Mouse (Mus musculus) MN1 (cell line): ENCODE data around the gene Grin2d.

ENCODE experiments used
- DNase-seq: peaks from one replicate; pipeline ENCODE4 v3.0.0-alpha.2; 2016; ENCODE audit warnings: low spot score

The Grin2d gene

DNA sequence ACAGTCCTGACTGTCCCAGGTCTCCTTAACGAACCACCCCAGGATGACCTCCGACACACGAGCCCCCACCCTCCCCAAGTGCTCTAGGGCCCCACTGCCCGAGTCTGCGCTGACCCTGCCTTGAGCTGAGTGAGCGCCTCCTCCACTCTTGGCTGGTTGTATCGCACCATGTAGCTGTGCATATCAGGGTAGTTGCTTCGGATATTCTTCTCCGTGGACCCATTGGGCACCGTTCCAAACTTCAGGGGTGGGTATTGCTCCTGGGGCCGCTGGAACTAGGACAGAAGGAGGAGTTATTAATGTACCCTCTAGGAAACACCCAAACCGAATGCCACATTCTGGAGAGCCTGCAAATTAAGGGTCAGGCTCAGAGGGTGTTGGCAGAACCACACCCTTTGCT lies 25.1 kb downstream of the Grin2d start:
- DNase-seq, result no peak

DNA sequence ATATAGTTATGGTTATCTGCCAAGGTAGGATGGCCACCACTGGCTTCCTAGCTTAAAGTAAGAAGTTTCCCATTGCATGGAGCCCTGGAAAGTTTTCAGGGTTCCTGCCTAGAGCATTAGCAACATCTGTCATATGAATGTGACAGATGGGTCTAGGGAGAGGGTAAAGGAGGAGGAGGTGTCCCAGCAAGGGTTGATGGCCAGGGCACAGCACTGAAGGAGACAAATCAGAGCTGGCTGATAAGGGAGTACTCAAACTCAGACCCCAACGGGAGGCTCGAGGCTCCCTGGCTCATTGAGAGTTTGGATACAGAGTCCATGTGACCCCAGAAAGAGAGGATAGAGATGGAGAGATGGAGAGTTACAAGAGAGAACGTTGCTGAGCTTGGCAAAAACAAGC lies 27.5 kb downstream of the Grin2d start:
- no peak for DNase-seq

DNA sequence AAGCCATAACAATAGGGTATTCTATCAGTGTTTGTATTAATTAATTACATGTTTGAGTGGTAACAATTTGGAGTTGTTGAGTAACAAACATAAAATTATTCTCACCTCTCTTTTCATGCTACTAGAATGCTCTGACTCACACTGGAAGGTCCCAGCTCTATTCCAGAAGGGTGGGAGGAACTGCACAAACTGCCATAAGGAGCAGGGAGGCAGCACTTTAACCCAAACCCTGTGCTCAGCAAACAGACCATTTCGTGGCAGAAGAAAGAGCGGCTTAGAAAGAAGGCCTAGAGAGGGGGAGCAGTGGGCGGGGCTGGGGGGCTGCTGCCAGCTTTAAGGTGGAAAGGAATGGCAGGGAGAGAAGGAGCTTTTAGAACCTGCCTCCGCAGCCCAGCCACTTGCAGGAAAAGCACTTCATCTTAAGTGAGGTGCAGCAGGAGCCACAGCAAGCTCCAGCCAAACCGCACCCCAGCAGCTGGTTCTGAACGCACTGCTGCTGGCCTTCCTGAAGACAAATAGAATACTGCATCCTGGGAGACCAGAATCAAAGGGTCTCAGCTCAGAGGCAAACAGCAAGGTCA lies 29.6 kb downstream of the Grin2d start:
- no peak for DNase-seq

DNA sequence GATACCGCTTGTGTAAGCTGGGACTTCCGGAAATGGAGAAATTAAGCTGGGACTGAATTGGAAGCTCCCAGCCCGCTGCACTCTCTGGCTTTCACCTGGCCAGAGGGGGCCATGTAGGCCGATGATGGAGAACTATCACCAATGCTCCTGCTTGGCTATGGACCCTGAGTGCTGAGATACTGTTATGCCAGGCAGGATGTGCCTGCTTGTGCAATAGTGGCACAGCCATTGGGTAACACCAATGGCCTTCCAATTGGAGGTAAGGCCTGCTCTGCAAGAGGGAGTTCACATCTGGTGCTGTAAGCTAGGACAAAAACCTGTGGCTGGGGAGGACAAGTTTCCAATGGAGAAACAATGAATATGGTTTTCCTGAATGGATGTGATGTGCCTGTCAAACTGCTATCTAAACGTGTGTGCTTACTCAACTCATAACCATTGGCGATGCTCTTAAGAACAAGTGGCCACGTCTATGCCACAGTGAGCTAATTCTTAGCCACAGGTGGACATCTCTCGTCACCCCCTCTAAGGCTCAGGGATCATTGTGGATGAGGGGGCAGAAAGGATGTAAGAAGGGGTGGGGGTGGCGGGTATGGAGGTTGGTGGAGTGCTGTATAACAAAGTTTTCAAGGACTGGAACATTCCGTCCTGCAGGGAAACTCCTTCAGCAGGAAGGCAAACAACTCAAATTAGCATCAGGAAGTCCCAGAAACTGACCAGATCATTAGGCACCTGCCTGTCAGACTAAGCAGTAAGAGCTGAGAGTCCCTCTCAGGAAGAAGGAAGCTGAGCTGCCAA lies 35.0 kb downstream of the Grin2d start:
- no peak for DNase-seq

DNA sequence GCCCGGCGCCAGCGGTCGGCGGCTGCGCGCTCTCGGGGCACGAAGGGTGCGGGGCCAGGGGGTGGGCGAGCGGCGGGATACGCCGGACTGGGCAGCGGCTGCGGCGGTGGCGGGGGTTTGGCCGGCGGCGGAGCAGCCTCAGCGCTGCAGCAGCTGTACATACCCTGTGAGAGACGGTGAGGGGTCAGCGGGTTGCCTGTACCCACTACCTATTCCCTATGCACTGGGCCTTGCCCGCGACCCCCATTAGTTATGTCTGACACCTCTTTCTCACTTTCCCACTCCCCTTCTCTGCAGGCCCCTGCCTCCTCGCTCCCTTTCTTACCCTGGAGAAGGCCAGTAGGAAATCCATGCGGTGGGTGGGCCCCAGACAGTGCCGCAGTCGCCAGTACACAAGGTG lies 44.3 kb downstream of the Grin2d start:
- DNase-seq, result no peak

DNA sequence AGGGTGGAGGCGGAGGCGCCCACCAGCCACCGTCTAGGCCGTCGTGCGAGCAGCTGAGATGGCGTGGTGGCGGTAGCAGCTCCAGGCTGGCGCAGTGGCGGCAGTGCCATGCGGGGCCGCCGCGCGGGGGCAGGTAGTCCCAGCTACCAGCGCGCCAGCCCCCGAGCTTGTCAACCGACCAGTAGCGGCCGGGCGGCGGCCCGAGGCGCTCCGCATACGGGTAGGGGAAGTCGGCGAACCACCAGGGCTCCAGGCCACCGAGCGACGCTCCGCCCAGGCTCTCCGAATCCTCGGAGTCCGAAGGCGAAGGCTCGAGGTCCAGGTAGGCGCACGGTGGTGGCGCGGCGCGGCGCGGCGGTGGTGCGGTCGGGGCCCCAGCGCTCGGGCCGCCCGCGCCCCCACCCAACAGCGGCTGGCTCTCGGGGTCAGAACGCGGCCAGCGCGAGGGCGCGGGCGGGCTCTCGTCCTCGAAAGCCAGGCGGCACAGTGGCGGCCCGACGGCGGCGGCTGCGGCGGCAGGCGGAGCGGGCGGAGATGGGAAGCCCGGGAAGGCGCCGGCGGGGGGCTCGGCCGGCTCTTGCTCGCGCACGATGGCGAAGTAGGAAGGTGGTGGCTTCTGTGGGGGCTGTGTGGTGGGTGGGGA lies 44.9 kb downstream of the Grin2d start:
- no peak for DNase-seq

DNA sequence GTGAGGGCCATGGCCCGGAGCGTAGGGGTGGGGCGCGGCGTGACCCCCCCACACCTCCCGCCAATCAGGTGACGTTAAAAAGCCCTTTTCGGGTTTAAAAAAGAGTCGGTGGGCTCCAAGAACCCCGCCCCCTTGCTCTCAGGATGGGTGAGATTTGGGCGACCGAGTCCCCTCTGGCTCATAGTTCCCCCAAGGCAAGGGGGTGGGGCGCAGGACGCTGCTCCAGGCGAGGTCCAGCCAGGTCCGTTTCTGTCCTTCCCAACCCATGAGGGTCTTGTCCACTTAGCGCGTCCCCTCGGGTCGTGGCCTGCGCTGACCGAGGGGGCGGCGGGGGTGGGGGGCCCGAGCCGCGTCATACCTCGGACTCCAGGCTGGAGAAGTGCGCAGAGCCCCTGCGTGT lies 45.8 kb downstream of the Grin2d start:
- no peak for DNase-seq

DNA sequence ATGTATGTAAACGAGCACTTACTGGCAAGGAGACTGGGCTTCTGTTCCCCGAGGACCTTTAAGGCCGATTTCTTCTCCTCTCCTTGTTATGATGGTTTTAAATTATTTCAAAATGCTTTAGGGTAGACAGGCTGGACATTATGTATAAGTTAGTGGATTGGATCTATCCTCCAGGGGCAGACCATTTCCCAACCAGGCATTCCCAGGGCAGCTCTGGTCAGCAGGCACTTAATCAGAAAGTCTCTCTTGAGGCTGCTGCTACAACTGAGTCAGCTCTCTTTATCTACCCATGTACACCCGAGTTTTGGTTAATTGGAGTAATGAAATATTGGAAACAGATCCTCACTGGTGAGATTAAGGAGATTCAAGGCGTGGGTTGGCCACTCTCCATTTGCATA lies 47.1 kb downstream of the Grin2d start:
- peak; percentile 51 for DNase-seq

DNA sequence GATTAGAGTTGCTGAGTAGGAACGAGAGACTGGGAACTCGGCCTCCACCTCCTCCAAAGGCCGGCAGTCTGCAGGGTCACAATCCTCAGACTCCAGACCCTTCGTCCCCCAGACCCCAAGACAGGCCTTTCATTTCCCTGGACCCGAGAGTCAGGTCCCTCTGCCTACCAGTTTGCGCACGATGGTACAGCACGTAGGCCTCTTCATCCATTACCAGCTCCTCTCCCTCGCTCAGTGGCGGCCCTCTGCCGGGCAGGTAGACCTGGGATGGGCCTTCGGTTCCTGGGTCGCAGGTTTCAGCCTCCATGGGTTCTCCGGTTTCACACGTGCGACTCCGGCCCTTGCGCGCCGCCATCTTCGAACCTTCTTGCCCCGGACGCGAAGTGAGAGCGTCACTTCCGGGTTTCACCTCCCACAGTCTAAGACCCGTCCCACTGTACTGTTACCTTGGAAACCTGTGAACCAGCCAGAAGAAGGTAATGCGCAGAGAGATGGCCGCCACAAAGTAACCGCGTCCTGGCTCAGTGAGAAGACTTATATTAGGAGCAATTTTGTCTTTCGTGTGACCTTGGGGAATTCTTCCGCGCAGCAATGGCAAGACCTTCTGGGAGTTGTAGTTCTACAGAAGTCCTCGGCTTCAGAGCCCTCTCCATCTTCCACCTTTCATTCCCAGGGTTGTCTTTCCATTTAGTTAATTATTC lies 47.6 kb downstream of the Grin2d start, which contains the start of gene Grwd1:
Gene Grwd1, minus strand, starts transcription at position 518 of the 701 bp plus-strand sequence.
- DNase-seq, result peak; percentile 92

DNA sequence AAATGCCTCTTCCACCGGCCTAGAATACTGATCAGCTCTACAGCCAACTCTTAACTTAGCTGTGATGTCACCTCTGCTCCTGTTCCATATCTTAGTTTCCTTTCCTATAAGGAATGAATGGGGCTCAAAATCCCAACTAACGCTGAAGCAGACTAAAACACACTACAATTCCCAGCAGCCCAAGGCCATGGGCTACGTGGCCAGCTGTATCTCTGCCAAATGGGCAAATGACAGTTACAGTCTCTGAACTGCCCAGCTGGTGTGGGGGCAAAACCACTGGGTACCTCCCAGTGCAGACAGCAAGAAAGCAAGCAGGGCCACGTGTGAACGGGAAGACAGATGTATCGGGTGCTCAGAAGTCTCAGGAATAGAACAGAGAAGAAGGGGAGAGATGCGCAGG lies 51.5 kb downstream of the Grin2d start:
- no peak for DNase-seq

DNA sequence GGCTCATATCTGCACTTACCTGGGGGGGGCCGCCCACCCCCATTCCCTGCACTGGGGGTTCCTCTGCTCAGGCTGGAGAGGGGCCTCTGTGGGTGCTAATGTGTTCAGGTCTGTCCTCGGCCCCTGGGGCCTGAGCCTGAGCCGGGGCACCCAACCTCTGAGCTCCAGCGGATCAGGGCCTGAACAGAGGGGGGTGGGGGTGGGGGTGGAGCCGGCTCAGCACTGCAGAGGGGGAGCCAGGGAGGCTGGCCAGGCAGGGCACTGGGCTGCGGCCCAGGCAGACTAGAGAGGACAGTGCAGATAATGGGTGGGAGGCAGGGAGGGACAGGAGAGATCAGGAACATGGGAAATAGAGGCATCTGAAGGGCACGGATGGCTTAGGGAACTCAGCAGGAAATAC lies 53.6 kb downstream of the Grin2d start, which contains the start of gene Kcnj14:
Gene Kcnj14, minus strand, starts transcription at position 185 of the 400 bp plus-strand sequence.
- DNase-seq, result no peak

DNA sequence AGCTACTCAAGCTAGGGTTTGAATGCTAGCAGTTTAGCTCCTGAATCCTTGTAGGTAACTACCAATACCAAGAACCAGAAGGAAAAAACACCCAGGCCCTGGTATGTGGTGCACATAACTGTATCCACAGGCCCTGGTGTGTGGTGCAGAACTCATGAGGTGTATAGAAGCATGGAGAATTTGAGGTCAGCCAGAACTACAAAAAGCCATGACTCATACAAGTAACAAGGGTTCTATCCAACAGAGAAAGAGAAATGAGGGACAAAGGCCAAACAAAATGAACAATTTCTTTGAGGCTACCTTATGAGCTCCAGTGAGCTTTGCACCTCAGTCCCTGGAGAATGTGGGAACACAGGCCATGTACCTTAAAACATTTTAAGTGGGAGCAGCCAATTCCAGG lies 57.3 kb downstream of the Grin2d start:
- DNase-seq, result no peak

DNA sequence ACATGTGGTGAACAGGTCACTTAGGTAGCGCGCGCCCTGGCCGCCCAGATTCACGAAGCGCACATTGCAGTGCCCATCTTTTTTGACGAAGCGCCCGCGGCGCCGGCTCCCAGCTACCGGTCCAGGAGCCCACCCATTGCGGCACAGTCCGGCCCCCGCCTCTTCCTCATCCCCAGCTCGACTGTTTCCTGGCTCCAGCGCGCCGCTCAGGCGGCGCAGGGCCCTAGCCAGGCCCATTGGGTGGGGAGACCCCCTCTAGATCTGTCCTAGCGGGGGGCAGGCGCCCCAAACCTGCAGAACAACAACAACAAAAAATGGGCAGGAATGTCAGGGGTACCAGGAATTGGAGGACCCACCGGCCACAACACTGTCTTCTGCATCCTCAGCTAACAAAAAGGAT lies 58.3 kb downstream of the Grin2d start:
- DNase-seq, result no peak

DNA sequence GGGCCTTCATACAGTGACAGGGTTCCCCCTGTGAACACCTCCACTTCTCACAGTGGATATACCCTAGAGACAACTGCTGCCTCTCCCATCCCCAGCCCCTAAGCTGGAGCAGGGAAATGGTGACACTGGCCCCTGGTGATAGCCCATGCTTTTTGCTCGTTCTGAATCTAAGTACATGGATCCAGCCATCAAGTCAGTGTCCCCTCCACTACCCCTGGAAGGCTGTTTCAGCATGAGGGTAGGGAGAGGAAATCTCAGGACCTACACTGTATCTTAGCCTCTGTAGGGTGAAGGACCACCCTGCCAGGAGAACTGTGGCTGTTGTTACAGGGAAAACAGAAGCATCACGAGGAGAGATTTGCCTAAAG lies 62.2 kb downstream of the Grin2d start:
- no peak for DNase-seq

DNA sequence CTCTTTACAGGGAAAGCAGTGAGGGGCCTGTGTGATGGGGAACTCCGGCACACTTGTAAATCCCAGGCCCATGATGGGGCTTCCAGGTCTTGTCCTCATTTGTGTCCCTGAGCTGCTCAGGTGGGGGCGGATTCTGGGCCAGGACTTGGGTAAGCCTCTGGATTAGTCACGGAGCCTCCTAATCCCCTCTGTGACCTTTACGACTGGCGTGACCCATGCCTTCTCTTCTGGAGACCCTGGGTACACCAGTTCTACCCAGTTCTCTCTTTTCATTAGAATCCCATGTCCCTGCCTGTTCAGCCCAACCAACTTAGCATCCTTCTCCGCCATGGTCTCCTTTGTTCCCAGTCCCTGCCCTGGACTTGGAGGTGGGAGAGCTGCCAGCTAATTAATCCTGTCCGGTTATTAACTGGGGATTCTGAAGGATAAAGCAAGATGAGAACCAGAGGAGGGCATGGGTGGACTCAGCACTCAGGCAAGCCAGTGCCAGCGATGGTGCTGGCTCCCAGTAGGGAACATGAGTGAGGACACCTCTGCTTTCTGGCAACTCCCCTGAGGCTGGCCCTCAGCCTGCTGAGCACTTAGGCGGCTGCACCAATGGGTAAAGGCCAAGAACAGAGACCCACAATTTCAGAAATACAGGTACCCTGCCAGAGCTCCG lies 62.7 kb downstream of the Grin2d start:
- DNase-seq, result no peak

DNA sequence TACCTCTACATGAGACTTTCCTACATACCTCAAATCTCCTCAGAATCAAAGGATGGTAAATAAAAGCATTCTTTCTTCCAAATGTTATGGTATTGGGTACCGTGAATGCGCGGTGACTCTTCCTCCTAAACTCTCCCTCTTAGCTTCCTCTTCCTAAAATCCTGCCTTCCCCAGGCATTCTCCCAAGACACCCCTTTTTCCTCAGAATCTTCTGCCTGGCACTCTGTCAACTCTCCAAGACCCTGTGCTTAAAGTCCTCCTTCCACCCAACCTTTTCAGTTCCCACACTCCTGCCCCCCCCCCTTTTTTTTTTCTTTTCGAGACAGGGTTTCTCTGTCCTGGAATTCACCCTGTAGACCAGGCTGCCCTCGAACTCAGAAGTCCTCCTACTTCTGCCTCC lies 63.3 kb downstream of the Grin2d start:
- DNase-seq, result no peak

DNA sequence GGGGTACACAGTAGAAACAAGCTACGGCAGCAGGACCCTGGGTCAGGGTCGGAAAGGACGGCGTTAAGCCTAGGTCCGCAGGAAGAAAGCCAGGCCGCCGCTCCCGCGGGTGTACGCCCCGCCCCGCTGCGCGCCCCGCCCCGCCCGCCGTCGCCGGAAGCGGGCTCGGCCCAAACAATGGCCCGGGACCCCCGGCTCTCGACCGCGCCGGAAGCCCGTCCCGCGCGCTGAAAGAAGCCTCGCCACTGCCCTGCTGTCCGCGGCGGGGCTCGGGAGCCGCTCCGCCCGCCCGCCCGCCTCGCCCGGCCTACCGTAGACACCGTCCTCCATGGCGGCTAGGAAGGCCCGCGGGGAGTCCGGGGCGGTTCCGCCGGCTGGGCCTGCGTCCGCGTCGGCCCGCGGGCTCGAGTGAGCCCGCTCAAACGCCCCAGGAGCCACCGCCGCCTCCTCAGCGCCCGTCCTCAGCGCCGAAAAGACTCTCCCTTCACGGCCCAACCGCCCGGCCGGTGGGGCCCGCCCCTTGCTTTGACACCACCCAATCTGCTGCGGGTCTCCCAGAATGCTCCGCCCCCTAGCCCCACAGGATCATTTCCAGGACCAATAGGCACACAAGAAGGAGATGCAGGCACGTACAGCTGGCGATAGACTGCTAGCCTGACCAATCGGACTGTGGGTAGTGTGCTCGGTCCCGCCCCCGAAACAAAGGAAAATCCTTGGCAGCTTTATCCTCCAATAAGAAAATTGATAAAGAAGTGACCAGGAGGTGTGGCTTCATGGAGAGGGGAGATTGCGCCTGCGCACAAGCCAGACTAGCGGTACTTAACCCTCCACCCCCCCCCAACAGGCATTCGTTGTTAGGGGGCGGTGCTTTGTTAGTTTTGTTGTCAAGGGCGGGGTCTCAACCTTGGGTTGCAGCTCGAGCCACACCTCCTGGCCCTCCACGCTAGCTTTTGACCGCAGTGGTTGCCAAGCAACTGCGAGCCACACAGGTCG lies 64.1 kb downstream of the Grin2d start, which contains the start of gene Cyth2:
Gene Cyth2, minus strand, starts transcription at position 795 of the 993 bp plus-strand sequence.
- DNase-seq, result peak; percentile 98

DNA sequence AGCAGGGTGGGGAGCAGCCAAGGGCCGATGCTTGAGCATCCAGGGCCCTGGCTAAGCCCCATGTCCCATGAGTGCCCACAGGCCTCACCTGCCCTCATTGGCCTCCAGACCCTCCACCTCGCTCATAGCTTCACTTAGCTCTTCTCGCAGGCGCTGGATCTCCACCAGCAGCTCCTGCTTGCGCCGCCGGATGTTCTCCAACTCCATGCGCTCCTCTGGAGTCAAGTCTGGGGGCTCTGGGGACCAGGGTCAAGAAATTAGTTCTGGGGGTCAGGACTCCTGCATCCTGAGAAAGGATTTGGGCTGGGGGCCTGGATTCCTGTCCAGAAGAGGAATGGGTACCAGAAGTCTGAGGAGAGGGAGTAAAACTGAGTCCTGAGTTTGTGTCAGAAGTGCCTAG lies 65.3 kb downstream of the Grin2d start:
- no peak for DNase-seq

DNA sequence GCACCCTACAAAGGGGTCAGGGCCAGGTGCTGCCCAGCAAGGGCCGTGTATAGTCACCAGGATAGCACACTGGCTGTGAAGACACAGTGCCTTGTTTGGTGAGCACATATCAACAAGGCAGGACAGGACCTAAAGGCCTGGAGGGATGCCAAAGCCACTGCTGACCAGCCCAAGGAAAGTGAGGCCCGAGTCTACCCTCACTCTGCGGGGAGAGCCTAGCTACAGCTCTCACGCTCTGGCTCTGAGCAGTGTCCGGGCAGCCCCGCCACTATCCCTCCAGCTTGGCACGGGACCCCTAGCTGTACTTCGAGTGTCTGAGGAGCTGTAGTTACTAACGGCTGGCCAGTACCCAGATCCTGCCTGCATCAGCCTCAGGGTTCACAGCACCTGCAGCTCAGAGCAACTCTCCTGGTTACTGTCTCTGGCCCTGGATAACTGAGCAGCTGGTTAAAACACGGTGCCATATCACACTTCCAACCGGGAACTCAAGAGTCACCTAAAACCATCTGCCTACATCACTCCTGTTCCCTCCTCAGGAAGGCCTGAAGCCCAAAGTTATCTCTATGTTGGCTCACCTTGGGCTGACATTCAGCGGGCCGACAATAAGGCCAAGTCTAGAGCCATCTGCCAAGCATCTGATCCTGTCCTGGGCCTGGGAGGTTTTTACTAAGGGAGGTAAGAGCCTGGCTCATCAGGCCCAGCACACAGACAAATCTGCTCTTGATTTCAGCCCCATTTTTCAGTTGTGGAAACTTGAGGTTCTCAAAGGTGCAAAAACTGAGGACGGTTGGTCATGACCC lies 68.7 kb downstream of the Grin2d start:
- DNase-seq, result peak; percentile 32

DNA sequence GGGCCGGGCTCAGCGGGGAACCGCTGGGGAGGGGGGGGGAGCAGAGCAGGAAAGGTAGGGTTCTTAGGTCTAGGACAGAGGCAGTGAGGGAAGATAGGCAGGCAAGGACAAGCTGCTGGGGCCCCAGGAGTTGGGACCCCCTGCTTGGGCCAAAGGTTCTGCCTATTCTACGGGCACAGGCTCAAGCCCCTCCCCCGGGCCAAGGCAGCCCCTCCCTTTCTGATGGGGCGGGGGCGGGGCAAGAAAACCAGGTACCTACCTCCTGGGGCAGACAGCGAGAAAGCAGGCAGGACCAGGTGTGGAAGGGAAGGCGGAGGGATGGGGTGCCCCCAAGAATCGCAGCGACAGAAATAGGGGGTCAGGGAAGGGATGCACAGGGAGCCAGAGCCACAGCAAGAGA lies 69.7 kb downstream of the Grin2d start:
- DNase-seq, result no peak
